ENCODE assay signal across 15 mouse cellular contexts in the genomic region with DNA sequence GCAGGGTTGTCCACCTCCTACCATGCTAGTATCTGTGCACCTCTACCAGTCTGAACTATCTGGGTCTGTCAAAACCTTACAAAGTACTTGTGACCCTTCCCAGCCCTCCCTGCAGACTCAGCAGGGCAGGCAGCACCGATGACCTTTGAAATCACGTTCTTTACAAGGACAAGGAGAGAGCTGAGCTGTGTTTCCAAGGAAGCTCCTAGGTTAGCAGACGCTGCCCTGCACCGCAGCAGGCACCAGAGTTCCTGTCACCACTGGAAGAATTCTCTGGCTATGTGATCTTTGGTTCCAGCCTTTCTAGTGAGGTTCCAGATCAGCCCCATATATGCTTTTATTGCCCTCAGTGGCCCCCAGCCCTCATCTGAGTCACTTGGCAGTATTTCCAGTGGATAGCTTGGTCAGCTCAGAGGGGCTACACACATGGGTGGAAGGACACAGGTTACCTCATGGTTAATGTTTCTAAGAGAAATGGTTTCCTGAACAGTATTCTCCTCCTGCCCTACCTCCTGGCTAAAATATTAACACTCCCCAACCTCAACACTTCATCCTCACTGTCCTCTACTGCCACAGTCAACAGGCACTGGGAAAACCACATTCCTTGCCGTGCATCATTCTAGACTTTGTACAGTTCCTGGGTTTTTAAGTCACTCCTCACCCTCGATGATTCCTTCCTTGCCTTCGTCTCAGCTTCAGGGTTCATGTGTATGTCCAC.
DNase-seq lines count a peak whose midpoint lies in the region; ATAC-seq and TF ChIP-seq lines count a peak whose summit lies in the region.
"Had no signal": no experiment of that assay in that cellular context is flagged by ENCODE, and none has a peak within 500 bp of the region (broad histone marks: within the 10 kb centered on the region; RNA-seq: fewer than 3 reads in every experiment).

No protein-coding gene starts in this region.

- 82% methylated on average over 7 of the region's 7 CpGs for WGBS in embryonic facial prominence, embryonic 10.5 days
- WGBS in kidney, adult 2 months = 49% methylated on average over 7 of the region's 7 CpGs
- WGBS in hindbrain, embryonic 13.5 days = 84% methylated on average over 7 of the region's 7 CpGs

- no peaks in the 10 kb centered on the region for H3K27me3 ChIP-seq in embryonic facial prominence, embryonic 10.5 days (replicated peaks; ENCODE audit: low read depth, poor library complexity, severe bottlenecking)
- no peaks in the 10 kb centered on the region for H3K27me3 ChIP-seq in kidney, adult 2 months (replicated peaks; ENCODE audit: control insufficient read depth, insufficient read depth, low read length)
- H3K27me3 ChIP-seq in hindbrain, embryonic 13.5 days = no peaks in the 10 kb centered on the region
- H3K27me3 ChIP-seq: heart, embryonic 13.5 days; liver, embryonic 15.5 days had no signal

- TF ChIP-seq CTCF in kidney, adult 2 months (conservative IDR thresholded peaks at IDR 0.05; ENCODE audit: insufficient read depth, insufficient read length, low read depth, low read length) = no peak

- H3K4me3 ChIP-seq in embryonic facial prominence, embryonic 10.5 days = no peak overlapping the region
- H3K4me3 ChIP-seq in kidney, adult 2 months (ENCODE audit: insufficient read depth, low read depth, low read length) = no peak overlapping the region
- H3K4me3 ChIP-seq in hindbrain, embryonic 13.5 days = no peak overlapping the region
- H3K4me3 ChIP-seq: heart, embryonic 13.5 days; liver, embryonic 15.5 days had no signal

- H3K4me2 ChIP-seq in hindbrain, embryonic 13.5 days = no peak overlapping the region
- H3K4me2 ChIP-seq: heart, embryonic 13.5 days; liver, embryonic 15.5 days had no signal

- no peaks in the 10 kb centered on the region for H3K9me3 ChIP-seq in embryonic facial prominence, embryonic 10.5 days
- no peaks in the 10 kb centered on the region for H3K9me3 ChIP-seq in hindbrain, embryonic 13.5 days
- H3K9me3 ChIP-seq: heart, embryonic 13.5 days; liver, embryonic 15.5 days had no signal

- TF ChIP-seq POLR2A in kidney, adult 2 months (IDR thresholded peaks at IDR 0.05; ENCODE audit: low read depth, low read length) = no peak

- H3K36me3 ChIP-seq in embryonic facial prominence, embryonic 10.5 days (replicated peaks) = no peaks in the 10 kb centered on the region
- no peaks in the 10 kb centered on the region for H3K36me3 ChIP-seq in kidney, adult 2 months (ENCODE audit: control insufficient read depth, insufficient read depth, low read length)
- H3K36me3 ChIP-seq in hindbrain, embryonic 13.5 days = no peaks in the 10 kb centered on the region
- H3K36me3 ChIP-seq: heart, embryonic 13.5 days; liver, embryonic 15.5 days had no signal

- peaks cover 31% of the 10 kb centered on the region for H3K4me1 ChIP-seq in embryonic facial prominence, embryonic 10.5 days
- peaks cover 7% of the 10 kb centered on the region; the same call in 1 of the 2 replicates for H3K4me1 ChIP-seq in kidney, adult 2 months (ENCODE audit: control insufficient read depth, insufficient read depth, low read length)
- no peaks in the 10 kb centered on the region for H3K4me1 ChIP-seq in hindbrain, embryonic 13.5 days (replicated peaks)
- H3K4me1 ChIP-seq: liver, embryonic 15.5 days had no signal

- H3K27ac ChIP-seq in embryonic facial prominence, embryonic 10.5 days (replicated peaks) = peak overlapping the region; percentile 59
- H3K27ac ChIP-seq in kidney, adult 2 months (ENCODE audit: insufficient read depth, low read depth, low read length) = peak overlapping the region; percentile 5; the same call in 1 of the 2 replicates
- H3K27ac ChIP-seq in hindbrain, embryonic 13.5 days = no peak overlapping the region
- H3K27ac ChIP-seq: heart, embryonic 13.5 days; liver, embryonic 15.5 days had no signal

- no peak for DNase-seq in embryonic facial prominence, embryonic 10.5 days (ENCODE audit: low spot score)
- DNase-seq in kidney, adult 2 months = peak; percentile 64
- peak; percentile 17 for DNase-seq in kidney, postnatal 14 days
- no peak for DNase-seq in right cerebral cortex, postnatal 14 days
- no peak for DNase-seq in spleen, postnatal 10 days (ENCODE audit: low spot score in 2 of 2)
- no peak for DNase-seq in right cerebral cortex, postnatal 36 days (ENCODE audit: low spot score in 2 of 2)
- DNase-seq: adrenal gland, postnatal 25 days; cerebellum, adult 2 months; heart, postnatal 36 days; thymus, postnatal 36 days had no signal

- 0 out of 2 replicates have a peak, but pooled peaks have one; percentile 9 for ATAC-seq in neutrophil, adult 5-6 weeks (ENCODE audit: extremely low read depth, insufficient number of reproducible peaks, low FRiP score, poor library complexity, severe bottlenecking)
- no peak for ATAC-seq in hindbrain, embryonic 13.5 days (ENCODE audit: low FRiP score)
- ATAC-seq: lung, postnatal 0 days had no signal

- no peak overlapping the region for H3K9ac ChIP-seq in hindbrain, embryonic 13.5 days
- H3K9ac ChIP-seq: heart, embryonic 13.5 days; liver, embryonic 15.5 days had no signal

Comparison
In these comparisons a context has a peak if more than half of its experiments do, and no peak if none do; other contexts are left out.
1. DNase-seq: peak in kidney, adult 2 months (single experiment) and kidney, postnatal 14 days (single experiment); none in embryonic facial prominence, embryonic 10.5 days (single experiment), right cerebral cortex, postnatal 14 days (single experiment), spleen, postnatal 10 days (0 of 2) and right cerebral cortex, postnatal 36 days (0 of 2).